Mouse (Mus musculus) layer of hippocampus, postnatal 10 days (tissue): ENCODE measurements around the gene Ccnj. TPM values are rescaled to one million over a fixed set of nuclear protein-coding genes. Genes with fewer than 3 reads are reported as not detected.

Source experiments
- DNase-seq, 2 experiments: peaks; one replicate each; pipeline ENCODE4 v3.0.0; 2021; ENCODE audit warnings: low spot score in 2 of 2
- long read RNA-seq: library from polyadenylated mRNA; stranded (forward); transcript quantifications from one replicate; pipeline ENCODE4 v2.0.0, GENCODE M21; 2023
- total RNA-seq, 2 experiments: library from RNA; stranded (reverse); gene quantifications; 2 replicates each; pipeline ENCODE4 v1.2.3; 2021

The Ccnj gene
- total RNA-seq, result 10 to 100 TPM in 1 of 2 experiments, 1 to 10 TPM in 1; 9.4 to 10.3 TPM
- long read RNA-seq, partial matches to known transcripts, result 0 of 1 reads
- long read RNA-seq, other reads (novel, unspliced or antisense), result 1 of 1 reads

DNA sequence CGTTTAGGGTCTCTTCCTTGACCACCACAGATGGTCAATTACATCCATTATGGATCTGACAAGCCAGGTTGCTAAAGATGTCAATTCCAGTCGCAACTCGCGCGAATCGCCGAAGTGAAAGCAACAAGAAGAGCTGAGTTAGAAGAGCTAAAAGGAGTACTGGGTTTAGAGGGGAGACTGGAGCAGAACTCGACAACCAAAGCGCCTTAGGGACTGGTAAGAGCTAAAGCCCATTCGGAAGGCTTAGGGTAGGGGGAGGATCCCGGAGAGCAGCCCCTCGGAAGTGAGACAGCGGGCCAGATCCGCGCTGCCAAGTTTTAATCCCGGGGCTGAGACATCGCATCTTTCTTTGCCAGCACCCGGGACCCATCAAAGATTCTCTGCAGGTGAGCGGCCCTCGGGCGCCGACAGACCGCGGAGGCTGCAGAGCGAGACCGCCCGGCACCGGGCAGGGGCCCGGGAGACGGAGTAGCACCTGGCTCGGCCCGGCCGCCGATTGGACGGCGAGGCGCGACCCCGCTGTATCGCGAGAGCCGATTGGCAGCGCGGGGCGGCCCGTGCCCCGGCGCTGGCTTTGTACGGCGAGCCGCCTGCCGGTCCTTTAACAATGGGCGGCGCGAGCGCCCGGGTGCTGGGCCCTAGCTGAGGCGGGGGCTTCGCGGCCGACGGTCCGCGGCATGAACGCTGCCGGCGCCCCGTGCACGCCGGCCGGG, at the start of gene Ccnj:
Gene Ccnj (plus strand): TSS at position 577 of the 713 bp plus-strand sequence.
- peak; percentile 90 to 96 for DNase-seq

DNA sequence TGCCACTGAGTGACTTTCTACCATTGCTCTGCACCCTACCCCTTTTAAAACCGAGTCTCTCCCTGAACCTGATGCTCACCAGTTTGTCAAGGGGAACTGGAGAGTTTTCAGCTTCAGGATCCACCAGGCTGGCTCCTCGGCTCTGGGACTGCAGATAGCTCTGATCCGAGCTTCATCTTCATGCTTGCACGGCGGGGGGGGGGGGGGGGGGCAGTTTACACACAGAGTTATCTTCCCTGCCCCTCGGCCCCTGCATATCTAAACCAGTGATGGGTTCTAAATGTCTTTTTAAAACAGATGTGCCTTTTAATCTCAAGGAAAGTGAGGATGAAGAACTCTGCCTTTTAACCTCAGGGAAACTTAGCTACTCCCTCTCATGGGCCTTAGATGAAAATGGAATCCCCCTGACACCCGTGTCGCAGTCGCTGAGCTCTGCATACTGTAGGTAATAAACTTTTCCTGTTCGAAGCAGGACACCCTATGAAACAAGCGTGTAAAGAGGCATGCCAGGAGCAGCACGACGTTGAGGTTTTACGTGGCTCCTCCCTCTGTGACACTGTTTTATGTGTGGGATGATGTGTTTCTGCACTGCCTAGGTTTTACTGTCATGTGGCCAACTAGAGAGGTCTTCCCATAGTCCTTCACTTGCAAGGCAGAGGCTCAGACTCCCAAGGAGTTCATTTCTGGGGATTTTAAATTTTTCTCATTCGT, 42.9 kb upstream of the Ccnj start:
- no peak for DNase-seq

DNA sequence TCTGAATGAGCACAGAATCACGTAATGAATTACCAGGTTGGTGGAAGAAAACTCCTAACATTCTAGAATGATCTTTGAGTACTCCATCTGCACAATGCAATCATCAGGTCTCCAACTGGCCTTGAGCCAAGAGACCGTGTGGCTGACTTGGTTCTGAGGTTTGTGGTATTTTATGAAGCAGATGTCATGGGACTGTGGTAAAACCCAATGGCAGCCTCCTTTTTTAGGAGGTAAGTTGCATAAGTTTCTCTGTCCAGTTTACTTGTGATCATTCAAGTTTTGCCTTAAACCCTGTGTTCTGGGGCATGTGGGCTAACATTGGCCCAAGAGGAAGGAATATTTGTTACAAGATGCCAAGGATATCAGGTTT, 42.4 kb upstream of the Ccnj start:
- DNase-seq, result no peak

DNA sequence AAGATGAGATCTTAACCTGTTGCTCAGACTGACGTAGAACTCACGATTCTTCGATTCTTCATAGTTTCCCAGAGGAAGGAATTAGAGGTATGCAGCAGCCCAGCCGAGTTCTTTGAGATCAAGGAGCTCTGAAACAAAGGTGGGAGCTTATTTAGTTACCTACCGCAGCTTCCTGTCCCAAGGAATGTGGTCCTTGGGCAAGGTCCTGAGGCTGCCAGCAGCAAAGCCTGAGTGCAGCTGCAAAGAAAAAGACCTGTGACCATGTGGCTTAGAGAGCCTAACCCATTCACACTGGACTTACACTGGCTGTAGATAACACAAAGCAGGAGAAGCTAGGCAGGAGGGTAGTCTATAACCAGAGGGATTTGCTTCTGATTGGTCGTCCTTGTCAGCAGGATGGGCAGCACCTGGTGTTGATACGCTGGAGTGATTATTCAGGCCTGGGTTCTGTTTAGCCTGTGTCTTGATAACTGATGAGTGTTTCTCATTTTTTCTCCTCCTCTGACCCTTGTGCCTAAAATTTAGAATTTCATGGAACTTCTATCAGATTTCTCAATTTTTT, 25.8 kb upstream of the Ccnj start:
- no peak for DNase-seq

DNA sequence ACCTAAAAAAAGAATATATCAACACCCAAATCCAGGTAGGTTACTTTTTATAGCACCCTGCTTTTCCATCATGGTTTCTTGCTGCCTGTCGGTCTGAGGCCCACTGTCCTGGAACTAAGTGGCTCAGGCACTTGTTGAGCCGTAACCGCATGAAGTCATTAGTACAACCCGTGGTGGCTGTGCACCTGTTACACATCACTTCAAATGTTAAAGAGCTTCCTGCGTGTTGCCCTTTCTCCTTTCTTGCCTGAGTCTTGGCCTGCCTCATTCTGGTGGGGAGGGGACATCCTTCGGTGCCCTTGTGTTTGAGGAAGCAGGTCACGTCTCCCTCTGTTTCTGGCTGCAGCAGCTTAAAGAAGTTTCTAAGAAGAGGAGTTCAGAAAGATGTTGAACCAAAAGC, 21.2 kb upstream of the Ccnj start:
- no peak for DNase-seq

GRCm38 (mm10) chr19:40811840-40812239, 19.2 kb upstream of the Ccnj start:
- no peak for DNase-seq

DNA sequence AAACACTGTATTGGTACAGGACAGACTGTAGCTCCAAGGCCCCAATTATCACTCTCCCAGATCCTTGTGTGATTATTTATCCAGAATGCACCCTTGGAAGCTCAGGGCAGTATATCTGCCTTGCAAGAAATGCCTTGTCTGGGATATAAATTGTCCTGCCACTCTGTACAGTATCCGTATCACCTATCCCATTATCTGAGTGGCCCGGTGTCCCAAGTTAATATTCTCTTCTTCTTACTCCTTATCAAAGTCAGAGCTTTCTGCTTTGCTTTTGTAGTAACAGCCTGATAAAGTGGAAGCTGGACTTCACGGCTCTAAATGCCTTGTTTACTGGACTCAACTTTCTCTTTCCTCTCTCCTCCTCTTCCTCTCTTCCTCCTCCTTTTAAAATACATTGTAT, 18.3 kb upstream of the Ccnj start:
- no peak for DNase-seq

DNA sequence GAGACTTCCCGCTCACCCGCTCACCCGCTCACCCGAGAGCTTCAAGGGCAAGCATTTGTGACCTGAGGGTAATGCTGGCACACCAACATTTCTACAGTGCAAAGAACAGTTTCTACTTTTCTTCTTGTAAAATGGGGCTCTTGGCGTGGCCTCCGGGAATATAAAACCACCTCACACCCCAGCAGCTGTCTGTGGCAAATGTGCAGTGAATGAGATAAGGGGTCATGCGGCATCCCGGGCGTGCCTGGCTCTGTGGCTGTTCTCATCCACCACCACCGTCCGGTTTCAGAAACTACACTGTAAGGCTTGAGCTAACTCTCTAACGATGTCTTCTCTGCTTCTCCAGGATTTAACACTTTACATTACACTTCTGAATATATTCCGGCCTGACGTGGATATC, 17.7 kb upstream of the Ccnj start:
- DNase-seq, result no peak

DNA sequence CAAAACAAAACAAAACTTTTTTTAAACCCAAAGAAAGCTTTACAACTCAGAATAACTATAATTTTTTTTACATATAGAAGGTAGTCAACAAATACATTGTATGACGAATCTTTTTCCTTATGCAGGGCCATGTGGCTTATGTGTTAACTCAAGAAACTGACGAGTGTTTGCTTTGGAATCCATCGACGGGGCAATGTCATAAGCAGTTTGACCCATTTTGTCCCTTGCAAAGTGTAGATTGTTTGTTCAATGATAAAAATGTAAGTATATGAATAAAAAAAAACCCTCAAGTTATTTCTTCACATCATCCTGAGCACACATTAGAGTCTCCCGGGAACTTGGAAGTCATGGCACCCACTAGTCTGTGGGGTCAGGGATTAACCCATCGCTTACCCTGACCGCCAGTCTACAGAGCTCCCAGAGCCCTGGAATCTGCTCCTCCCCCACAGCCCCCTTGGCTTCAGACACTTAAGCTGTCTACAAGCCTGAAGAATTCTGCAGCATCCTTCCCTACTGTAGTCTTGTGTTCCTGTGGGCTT, 15.4 kb upstream of the Ccnj start:
- DNase-seq, result no peak

- DNase-seq, result no peak
Observed at GRCm38 (mm10) chr19:40817901-40818532, 13.1 kb upstream of the Ccnj start.

DNA sequence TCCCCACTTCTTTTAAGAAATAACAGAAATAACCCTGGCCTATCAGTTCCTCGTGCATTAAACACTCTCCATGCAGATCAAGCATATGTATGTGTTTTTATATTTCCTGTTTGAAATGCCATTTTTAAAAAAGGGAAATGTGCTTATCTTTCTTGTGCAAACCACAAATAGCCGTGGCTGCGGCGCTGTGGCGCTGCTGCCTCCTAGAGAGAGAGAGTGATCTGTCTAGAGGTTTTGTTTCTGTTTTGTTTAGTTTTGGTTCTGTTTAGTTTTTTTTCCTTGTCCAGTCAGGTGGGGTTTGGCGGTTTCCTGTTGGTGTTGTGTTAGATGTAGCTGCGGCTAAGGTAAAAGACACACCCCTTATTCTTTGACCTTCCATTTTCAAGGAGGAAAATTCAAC, 12.3 kb upstream of the Ccnj start:
- DNase-seq, result no peak

- DNase-seq, result no peak
Observed at GRCm38 (mm10) chr19:40821306-40821825, 9.7 kb upstream of the Ccnj start.

- DNase-seq, result no peak
Observed at GRCm38 (mm10) chr19:40825636-40826035, 5.4 kb upstream of the Ccnj start.

- DNase-seq, result no peak
Observed at GRCm38 (mm10) chr19:40826735-40827134, 4.3 kb upstream of the Ccnj start.

- DNase-seq, result no peak
Observed at GRCm38 (mm10) chr19:40830198-40830597, 881 bp upstream of the Ccnj start.

GRCm38 (mm10) chr19:40831416-40832201, 530 bp downstream of the Ccnj start:
- DNase-seq, result peak in 1 of 2 experiments; percentile 24

- peak in 1 of 2 experiments; percentile 14 for DNase-seq
Observed at GRCm38 (mm10) chr19:40832361-40832760, 1.3 kb downstream of the Ccnj start.

- DNase-seq, result no peak
Observed at GRCm38 (mm10) chr19:40834436-40834835, 3.4 kb downstream of the Ccnj start.

- DNase-seq, result no peak
Observed at GRCm38 (mm10) chr19:40838205-40838604, 7.1 kb downstream of the Ccnj start.

DNA sequence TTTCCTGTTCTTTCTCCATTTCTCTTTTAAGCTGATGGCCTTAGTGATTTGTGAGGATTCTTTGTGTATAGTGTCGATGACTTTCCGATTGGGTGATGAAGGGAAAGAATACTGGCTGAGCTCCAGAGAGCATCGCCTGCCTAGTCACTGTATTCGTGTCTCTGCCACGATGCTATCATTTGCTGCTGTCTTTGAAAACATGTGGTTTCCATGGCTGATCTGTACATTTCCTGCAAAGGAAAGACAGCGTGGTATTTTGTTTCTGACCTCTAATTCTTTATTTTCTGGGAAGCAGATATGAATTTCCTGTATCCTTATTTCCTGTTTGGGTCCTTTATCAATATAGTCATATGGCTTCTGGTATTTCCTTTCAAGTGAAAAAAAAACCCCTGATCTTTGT, 9.2 kb downstream of the Ccnj start:
- no peak for DNase-seq

DNA sequence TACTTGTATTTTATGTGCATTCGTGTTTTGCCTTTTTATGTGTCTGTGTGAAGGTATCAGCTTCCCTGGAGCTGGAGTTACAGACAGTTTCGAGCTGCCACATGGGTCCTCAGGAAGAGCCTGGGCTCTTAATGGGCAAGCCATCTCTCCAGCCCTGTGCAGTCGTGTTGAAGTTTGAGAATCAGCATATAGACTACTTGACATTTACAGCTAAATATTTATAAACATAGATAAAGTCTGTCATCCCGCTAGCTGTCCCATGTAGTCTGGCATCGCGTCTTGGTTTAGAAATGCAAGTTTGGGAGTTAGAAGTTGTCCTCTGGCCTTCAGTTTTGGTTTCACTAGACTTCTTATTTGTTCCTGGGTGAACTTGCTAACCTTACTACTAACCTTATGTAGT, 10.0 kb downstream of the Ccnj start:
- no peak for DNase-seq
